Mouse (Mus musculus): ENCODE data around the gene Celf2.

Celf2 gene

DNA sequence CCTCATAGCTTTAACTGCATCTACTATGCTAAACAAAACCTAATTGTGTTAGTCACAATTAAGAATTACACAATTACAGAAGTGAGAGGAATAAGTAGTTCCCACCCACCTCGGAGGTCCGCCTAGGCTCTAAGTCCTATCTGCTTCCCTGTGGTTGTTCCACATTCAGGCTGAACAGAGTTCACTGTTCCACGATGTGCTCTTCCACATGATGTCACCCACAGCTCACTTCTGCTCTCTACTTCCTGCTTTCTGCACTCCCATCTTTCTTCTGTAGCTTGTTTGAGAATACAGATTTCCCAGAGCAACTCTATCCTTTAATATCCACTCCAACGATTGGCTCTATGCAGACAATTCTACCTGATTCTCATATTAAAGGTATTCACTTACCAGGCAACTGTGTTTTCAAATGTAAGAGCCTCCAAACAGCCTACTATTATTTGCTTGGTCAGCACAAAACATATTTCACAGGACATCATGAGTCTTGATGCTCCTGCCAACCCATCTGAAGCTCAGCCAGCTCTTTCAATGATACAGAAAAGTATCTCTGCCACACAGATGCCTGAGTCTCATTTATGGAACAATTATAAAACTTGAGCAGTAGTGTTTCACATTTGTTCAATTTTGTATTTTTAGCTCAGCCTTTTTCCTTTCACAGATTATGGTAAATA lies 769.2 kb downstream of the Celf2 start:
- no peak for DNase-seq (ENCODE audit: low read depth, low spot score)

DNA sequence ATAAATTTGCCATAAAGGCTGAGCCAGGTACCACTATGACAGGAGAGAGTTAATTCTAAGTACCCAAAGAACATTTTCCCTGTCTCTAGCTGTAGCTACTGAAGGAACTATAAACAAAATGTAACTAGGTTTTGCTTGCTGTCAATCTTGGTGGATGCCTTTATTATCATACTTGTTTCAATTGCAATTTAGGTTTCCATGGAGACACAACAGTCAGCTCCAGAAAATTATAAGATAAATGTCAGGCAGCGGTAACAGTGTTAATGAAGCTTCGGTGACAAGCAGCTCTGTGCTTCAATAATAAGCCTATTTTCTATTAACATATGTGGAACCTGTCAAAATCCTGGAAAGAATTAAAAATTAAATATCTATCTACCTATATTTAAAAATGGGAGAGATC lies 777.3 kb downstream of the Celf2 start:
- no peak for DNase-seq (ENCODE audit: low read depth, low spot score)

DNA sequence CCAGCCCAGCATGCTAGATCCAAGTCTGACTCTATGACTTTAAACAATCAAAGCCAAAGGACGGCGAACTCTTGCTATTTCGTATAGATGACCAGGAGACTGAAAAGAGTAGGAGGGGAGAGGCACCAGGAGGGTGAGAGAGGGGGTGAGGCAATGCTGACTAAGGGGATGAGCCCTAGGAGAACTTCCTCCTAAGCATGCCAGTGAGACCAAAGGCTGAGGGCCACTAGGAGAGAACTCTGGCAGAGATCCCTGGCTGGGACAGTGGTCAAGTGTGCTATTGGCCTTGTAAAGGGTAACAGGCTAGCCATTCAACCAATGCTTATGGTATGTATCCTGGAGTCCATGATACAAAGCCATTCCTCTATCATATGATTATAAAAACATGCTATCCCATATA lies 778.5 kb downstream of the Celf2 start:
- DNase-seq (ENCODE audit: low read depth, low spot score) = no peak

DNA sequence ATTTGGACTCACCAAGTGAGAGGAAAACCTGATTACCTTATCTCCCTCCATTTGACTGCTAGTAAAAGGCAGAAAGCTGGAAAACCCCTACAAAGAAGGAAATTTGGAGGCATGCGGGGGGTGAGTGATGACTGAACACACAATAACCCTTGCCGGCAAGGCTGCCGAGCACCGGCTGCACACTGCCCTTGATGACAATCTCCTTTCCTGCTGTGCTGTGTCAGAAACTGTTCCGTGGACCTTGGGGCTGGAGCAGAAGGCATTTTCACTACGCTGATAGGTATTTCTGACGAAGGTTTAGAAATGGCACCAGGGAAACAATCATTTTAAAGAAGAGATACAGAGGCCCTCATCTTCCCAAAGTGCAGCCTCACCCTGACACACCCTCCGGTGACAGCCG lies 779.4 kb downstream of the Celf2 start:
- DNase-seq (ENCODE audit: low read depth, low spot score) = no peak

DNA sequence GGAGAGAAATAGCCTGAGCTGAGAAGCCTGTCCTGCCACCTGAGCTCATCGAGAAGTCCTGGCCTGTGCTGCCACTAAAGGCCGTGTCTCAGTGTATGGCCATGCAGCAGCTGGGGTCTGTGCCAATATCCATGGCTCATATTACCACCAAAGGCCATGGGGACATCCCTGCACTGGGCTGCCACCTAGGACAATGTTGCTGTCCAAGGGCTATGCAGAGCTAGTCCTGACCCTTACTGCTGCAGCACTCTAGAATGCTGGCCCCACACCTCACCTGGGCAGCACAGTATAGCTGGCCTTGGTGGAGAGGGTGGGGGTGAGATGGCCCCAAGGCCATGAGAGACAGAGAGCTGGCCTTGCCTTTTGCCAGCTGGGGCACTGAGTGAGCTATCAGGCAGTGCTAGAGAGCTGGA lies 780.5 kb downstream of the Celf2 start:
- no peak for DNase-seq (ENCODE audit: low read depth, low spot score)

DNA sequence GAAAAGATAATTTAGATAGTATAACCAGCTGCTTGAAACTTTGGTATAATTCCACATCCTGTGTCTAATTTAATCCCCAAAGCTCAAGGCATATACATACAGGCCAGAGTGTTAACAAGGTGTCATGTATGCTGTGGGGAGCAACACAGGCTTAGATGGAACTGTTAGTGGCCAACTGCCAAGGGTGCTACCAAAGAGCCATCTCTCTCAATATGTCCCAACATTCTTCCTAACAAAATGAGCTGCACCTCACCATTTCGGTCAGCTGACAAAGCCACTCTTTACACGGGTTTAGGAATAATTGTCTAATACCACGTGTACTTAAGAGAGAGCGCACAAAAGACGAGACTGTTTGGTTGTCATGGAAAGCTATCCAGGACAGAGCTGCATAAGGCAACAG lies 782.0 kb downstream of the Celf2 start:
- DNase-seq (ENCODE audit: low read depth, low spot score) = no peak

DNA sequence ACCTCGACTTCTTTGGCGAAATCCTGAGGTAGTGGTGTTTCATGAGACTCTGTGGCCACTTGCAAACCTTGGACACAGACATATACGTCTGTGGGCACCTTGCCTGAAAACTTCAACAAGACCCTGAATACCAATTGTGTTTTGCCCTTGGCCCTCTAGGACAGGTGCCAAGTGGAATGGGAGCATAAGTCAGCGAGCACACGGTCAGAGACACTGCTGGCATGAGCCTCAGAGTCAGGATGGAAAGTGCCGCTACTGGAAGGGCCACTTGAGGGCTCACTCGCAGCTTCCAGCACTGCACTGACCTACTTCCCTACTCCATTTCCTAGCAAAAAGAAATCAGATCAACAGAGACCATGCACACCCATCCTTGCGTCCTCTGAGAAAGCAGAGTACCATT lies 783.3 kb downstream of the Celf2 start:
- DNase-seq (ENCODE audit: low read depth, low spot score) = no peak

DNA sequence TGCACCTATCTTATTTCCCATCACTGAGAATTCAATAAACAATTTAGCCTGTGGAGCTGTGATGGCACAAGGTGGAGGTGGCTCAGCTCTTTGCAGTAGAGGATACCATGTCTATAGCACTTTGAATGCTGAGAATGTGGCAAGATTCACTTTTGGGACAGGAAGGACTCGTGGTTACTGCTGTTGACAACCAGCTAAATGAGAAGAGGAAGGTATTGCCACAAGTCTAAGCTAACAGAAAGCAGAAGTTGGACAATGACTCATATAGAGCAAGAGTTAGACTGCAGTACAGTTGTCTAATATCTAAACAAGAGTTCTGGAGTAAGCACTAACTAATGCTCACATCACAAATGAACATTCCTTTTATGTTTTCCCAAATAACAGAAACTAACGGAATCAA lies 785.8 kb downstream of the Celf2 start:
- DNase-seq (ENCODE audit: low read depth, low spot score) = no peak

DNA sequence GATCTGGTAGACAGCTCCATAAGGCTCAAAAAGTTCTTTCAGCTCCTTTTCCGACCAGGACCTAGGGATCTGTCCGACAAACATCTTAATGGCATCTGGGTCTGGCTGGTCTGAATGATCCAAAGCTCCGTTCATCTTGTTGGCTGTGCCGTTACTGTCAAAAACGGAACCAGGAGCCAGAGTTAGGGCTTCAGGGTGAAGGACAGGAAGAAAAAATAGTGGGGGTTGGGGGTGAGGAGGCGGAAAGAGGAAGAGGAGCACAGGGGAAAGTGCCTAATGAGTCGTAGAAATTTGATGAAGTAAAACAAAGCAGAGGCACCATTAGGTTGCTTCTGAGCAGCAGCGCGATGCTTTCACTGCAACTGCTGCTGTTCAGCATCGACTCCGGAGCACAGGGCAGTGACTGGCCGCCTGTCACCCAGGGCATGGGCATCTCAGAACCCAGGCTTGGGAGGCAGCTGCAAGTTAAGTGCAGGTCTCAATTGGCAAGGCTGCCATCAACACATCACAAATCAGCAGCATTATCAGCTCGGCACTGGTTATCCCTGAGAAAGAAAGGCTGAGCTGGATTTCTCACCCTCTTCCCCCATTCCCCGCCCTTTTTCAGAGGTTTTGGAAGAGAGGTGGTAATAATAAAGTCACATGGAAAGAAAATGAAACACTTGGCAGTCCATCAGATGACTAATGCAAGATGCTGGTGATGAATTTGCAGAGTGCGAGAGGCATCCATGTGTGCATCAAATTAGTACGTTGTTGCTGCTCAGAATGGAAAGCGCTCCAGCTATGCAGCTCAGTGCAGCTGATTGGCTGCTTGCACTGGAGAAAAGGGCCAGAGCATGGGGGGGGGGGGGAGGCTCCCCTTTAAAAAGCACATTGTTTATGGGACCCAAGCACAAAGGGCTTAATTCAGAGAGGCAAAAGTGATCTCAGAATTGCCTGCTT lies 787.6 kb downstream of the Celf2 start:
- DNase-seq (ENCODE audit: low read depth, low spot score) = no peak

DNA sequence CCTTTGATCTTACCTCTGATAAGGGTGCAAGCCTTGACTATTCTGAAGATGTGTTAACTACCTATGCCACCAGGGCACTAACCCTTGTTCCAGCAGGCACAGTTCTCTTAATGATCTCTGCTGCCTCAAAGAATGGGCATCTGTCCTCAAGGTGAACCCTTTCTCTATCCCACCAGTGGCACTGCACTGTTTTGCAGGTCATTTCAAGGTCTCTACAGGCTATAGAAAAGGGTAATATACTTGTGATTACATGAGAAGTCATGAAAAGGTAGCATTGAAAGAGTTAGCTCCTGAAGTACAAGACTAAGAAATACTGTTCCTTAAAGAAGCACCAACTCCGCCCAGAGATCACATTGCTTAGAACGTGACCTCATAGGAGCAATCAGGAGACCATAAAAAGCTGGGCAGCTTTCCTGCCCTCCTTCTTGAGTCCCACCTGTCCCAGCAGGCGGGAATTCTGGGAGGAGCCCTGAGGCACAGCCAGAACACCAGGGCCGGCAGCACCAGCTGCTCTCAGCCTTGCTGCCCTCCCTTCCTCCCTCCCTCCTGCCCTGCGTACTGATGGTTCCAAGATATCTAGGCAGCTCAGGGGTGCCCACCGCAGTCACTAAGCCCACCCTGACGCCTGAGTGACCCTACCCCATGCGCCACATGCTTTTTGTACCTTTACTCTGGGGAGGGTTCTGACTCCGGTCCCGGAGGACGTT lies 788.5 kb downstream of the Celf2 start:
- DNase-seq (ENCODE audit: low read depth, low spot score) = no peak

DNA sequence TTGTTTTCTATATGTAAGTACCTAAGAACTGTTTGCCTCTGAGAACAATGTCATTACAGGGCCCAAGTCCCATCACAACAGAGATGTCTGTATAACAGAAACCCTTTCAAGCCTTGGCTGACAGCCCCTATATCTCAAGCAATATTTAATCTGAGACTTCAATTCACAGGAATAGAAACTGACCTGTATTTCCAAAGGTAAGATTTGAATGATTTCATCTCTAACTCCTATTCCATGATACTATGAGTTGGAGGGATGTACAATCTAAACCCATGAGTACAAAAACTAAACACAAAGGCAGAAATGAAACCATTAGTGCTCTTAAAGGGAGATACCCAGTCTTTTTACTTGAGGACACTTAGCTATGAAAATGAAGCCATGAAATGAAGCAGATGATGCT lies 790.5 kb downstream of the Celf2 start:
- no peak for DNase-seq (ENCODE audit: low read depth, low spot score)

DNA sequence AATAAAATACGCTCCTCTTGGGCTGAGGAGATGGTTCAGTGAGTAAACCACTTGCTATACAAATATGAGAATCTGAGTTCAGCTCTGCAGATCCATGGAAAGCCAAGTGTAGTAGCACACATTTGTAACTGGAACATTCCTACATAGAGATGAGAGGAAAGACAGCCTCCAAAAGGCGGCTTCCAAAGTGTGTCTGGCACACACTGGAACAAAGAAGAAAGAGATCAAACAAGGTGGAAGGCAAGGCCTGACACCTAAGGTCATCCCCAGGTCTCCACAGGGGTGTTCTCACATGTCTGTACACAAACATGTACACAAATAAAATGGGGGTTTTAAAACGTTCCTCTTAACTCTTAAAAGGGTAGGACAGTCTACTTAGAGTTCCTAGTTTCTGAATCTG lies 791.4 kb downstream of the Celf2 start:
- DNase-seq (ENCODE audit: low read depth, low spot score) = no peak

DNA sequence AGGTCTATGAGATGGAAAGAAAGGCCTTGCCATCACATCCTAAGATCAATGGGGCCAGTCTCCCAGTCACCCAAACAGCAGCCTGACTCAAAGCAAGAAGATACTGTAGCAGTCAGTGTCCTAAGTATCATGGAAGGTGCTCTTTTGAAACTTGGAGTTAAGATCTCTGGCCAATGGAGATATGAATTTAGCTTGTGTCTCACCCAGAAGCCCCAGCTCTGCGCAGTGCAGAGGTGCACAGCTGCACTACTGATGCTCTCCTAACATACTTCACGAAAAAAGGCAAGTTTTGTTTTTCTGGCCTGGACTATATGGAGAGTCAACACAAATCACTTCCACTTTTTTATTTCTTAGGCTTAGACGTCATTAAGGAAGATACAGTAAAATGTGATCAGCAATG lies 793.8 kb downstream of the Celf2 start:
- no peak for DNase-seq (ENCODE audit: low read depth, low spot score)

DNA sequence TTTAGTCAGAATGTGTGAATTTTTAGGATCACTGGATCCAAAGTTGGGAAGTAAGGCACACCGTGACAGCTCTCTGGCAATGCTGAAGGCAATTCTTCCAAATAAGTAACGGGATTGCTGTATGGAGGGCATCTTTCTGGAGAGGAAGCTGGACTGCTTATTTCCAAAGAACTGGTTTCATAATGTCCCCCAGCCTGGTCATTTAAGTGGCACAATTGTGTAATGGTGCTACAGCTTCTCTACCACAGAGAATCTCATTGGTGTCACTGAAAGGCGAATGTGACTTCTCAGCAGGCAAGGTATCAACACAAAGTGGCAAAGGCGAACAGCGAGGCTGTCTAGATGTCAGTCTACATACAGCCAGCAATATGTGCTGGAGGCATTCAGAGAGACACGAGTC lies 795.8 kb downstream of the Celf2 start:
- DNase-seq (ENCODE audit: low read depth, low spot score) = no peak

DNA sequence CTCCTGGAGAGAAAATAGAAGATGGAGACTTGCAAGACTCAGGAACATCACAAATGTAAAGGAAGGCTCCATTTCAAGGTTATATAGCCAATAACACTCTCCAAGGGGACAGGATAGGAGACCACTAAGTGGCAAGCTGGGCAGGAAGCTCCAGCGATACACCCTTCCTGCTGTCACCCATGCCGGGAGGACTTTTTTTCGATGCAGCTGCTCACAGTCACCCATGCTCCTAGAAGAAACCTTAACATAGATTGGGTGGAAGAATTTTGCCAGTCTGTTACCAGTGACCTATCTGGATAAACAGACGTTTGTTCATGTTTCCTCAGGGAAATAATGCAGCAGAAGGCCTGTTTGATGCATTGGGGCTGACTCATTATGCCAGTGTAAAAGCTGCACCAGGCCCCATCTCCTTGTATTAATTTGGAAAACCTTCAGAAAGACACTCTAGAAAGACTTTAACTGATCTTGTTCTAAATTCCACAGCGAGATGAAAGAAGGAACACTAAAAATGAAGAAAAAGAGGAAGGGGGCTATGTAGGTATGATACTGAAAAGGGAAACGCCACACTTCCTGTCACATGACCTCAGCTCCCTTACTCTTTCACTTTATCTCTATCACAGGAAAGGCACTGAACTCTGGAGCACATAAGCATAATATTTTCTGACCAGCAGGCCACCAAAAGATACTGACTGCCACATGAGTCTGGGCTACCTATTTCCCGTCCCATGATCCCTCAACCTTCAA lies 798.5 kb downstream of the Celf2 start:
- DNase-seq (ENCODE audit: low read depth, low spot score) = no peak

DNA sequence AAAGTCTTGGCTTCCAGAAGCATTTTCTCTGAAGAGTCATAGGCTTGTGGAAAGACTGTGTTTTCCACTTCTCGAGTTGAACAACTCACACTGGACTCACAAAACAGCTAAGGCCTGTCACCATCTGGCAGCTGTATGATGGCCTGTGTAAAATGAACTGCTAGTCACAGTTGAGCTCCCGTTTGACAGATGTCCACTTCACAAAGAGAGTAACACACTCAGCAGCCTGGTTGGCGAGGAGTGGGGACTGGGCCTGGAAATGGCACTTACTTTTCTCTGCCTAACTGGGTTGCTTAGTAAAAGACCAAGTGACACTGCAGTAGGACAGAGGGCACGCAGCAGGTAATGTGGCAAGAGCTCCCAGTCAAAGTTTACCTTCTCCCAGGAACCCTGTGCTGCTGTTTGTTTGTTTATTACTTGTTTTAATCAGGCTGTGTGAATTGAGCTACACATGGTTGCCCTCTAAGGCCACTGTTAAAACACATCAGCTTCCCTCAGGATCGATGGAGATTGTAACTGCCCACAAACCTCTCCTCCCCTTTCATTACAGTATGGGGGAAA lies 801.3 kb downstream of the Celf2 start:
- DNase-seq (ENCODE audit: low read depth, low spot score) = no peak

DNA sequence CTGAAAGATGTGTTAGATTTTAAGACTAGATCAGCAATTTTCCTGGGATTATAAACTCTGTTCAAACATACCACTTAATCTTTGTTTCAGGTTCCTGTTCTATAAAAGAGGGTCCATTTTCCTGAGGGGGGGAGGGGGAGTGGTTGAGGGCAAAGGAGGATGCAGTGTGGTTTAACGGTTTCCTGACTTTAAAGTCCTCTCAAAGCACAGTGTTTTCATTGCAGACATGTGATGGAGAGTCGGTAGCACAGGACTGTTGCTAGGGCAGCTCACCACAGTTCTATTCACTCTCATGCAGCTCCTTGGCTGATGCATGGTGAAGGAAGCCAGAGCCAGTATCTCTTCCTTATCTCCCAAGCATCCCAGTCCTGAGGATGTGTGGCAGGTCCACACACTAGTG lies 802.1 kb downstream of the Celf2 start:
- no peak for DNase-seq (ENCODE audit: low read depth, low spot score)

DNA sequence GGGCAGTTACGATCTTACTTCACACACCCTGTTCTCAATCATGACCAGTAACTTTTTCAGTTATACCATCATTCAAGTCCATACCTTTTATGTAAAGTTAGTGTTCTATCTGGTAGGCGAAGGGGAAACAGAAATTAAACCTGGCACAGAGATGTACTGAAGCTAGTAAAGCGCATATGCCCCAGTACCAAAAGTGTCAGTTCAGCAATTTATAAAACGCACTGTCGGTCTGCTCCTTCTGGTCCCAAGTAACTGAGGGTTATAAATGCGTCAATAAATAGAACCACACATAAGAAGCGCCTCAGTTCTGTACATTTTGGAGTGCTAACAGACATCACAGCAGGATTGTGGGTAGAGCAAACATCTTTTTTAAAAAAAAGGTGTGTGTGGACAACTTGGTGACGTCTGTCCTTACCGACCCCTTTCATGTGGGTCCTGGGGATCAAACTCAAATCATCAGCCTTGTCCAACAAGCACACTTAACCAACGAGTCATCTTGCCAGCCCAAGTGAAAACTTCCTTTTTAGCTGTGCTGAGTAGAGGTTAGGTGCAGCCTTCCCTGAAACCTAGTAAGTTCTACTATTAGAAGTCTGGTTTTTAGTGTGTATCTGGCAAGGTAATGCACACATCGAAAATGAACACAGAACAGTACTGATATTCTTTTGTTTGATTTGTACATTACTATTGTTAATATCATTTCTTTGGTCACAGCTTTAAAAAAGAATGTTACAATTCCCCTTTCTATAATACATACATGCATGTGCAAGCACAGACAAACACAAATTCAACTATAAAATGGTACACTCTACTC lies 803.2 kb downstream of the Celf2 start:
- no peak for DNase-seq (ENCODE audit: low read depth, low spot score)

DNA sequence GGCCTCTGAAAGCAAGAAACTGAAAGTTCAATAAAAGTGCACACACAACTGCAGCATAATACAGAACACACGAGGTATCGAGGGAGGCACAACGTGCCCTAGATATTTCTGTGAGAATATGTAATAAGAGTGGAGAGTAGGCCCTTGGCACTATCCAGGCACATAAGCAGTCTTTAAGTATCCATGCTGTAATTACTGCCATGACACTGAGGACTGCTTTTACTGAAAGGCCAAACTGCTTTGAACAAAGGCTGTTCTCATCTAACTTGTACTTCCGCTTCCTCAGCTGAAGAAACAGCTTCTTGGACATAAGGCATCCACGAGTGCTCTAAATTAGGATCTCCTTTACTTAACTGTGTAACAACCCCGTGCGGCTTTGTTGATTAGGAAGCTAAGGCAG lies 803.9 kb downstream of the Celf2 start:
- DNase-seq (ENCODE audit: low read depth, low spot score) = no peak

DNA sequence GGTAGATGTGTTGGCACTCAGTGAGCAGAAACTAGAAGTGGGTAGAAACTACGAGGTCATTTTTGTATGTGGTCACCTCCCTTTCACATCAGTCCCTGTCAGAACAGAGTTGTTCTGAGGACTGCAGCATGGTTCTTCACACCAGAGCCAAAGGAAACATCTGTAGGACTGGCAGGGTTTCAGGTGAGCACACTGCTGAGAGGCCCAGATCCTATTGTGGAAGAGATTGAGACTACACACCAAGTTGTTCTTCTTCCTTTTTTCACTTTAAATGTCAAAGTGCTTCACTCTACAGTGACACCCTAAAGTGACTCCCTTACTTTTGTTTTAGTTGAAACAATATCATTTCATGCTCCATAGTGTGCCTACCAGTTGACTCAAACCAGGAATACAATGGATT lies 804.6 kb downstream of the Celf2 start:
- DNase-seq (ENCODE audit: low read depth, low spot score) = no peak

DNA sequence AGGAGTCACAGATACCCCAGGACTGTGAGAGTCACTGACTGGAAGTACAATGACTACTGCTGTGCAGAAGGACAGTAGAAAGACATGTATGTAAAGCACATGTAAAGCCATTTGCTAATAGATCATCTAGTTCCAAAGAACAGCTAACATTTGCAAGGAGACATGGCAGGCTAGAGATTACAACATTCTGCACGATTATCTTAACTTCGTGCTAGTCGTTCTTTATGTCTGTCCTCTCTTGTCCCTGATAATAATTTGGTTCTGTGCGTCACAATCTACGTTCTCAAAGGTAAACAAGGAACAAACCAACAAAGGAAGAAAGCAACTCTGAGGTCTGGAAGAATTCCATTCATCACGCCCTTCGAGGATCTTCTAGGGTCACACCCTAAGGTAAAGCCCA lies 805.0 kb downstream of the Celf2 start:
- DNase-seq (ENCODE audit: low read depth, low spot score) = no peak
